Mouse (Mus musculus) stomach, postnatal 0 days (tissue): Measurements from ENCODE around the gene Cyp2t4.

Experiments used
- CTCF ChIP-seq: IDR thresholded peaks from 2 replicates; pipeline ENCODE4 v1.5.1; 2016; ENCODE audit warnings: antibody characterized with exemption, low read depth, mild to moderate bottlenecking, moderate library complexity
- EP300 ChIP-seq: optimal IDR thresholded peaks from 2 replicates; pipeline ENCODE3; 2016; ENCODE audit warnings: antibody characterized with exemption

DNA sequence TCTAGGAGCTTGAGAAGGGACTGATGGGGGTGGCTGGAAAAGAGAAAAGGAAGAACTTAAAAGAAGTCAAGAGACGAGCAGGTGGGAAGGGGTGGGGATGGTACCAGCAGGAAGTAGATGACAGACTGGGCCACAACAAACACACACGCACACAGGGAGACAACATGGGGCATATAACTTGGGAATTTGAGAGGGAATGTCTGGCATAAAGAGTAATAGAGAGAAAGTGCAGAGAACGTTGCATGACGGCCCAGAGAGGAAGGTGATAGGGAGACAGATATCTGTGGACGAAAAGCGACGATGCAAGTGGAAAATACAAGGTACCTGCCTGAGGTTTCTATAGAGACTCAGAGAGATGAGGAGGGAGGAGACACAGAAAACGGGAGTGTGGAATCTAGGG lies 12.2 kb downstream of the Cyp2t4 start:
- TF ChIP-seq CTCF, result no peak
- no peak for TF ChIP-seq EP300
